Mouse (Mus musculus) frontal cortex, postnatal 14 days (tissue): ENCODE measurements around the gene Xlr3a.
A peak's percentile ranks its signal among the peaks of the same experiment; 100 is the strongest.
"Not testable (repeated sequence)": the region's sequence is repeated elsewhere in the genome, so short reads cannot be mapped to it uniquely, and the experiment has no call there.

Experiments
- DNase-seq, 2 experiments: peaks; one replicate each; pipeline ENCODE4 v3.0.0; 2022; ENCODE audit warnings: low spot score in 2 of 2

Xlr3a gene

DNA sequence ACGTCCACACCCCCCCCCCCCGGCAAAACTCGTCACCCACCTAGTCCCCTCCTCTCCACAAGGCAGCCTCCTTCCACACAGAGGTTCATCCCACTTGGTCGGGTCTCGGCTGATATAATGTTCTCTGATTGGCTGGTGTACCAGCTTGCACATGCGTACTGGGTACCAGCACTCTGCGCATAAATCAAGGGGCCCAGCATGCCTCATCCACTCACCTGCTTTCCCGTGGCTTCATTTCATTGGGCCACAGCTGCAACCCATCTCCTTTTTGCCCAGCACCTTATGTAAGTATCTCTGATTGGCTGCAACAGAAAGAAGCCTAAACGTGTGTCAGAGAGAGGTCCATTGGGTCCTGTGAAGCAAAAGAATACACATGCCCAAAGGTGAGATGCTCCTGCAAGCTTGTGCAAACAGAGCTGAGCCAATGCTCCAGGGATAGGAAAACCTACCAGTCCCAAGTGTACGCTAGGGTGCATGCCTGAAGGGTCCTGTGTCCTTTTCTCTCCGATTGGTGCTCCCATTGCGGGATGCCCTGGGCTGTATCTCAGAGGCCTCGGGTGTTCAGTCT is at the start of gene Xlr3a:
Xlr3a (minus strand) TSS at position 155 of the 568 bp plus-strand sequence.
- peak in 1 of 2 experiments; percentile 4 for DNase-seq

DNA sequence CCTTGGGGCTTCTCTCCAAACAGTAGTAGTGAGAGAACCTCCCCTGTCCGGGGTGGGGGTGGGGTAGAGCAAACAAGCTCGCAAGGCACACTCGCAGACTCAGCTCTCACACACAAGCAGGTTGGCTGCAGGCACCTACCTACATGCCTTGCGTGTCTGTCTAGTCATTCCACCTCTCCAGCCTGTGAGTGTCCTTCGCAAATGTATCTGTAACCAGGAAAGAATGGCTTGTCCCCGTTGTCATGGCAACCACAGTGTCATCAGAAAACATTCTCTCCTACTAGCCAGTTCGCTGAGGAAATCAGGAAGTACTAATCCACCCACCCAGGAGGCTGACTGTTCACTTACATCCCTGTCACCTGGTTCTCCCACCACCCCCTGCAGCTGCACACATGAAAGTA is 46.3 kb upstream of the Xlr3a start:
- not testable (repeated sequence) for DNase-seq

DNA sequence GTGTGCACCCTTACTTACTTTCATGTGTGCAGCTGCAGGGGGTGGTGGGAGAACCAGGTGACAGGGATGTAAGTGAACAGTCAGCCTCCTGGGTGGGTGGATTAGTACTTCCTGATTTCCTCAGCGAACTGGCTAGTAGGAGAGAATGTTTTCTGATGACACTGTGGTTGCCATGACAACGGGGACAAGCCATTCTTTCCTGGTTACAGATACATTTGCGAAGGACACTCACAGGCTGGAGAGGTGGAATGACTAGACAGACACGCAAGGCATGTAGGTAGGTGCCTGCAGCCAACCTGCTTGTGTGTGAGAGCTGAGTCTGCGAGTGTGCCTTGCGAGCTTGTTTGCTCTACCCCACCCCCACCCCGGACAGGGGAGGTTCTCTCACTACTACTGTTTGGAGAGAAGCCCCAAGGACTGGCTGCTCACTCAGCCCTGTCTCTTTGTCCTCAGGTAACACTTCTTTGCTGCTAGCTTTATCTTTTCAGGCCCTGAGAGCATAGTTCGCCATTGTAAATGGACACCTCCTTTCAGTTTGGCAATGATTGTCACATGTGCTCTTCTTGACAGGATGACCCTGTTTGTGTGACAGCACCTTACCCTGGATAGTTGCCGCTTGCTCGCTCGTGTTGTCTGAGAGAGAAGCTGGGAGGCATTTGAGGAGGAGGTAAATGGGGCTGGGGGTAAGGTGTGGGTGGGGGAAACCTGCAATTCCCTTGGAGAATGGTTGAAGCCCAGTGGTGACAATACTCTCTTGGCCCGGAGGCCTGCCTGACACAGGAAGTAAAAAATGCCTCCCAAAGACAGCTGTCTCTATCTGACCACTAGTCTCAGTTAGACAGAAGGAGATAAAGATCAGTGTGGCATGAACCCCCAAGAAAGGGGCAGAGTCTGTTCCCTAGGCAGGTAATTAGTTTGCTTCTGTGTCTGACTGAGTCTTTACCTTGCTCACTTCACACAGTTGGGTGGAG is 26.2 kb upstream of the Xlr3a start:
- DNase-seq, result not testable (repeated sequence)

DNA sequence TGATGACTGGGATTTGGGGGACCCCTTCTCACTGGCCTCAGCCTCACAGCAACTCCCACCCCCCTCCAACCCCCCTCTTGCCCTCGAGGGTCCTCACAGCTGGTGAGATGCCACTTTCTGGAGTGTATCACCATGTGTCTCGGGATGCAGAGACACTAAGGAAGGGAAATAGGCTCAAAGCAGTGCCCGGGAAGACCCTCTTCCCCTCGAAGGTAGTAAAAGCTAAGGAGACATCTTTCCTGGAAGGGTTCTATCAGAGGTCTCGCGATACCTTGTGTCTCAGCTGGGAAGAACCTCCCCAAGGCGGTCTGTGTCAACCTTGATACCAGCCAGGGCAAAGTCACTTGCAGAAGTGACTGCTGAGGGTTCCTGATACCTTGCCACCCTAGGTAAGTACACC is 19.9 kb upstream of the Xlr3a start, which contains the start of gene Gm14685:
Gm14685 (plus strand) TSS at position 301 of the 400 bp plus-strand sequence.
- DNase-seq, result not testable (repeated sequence)

DNA sequence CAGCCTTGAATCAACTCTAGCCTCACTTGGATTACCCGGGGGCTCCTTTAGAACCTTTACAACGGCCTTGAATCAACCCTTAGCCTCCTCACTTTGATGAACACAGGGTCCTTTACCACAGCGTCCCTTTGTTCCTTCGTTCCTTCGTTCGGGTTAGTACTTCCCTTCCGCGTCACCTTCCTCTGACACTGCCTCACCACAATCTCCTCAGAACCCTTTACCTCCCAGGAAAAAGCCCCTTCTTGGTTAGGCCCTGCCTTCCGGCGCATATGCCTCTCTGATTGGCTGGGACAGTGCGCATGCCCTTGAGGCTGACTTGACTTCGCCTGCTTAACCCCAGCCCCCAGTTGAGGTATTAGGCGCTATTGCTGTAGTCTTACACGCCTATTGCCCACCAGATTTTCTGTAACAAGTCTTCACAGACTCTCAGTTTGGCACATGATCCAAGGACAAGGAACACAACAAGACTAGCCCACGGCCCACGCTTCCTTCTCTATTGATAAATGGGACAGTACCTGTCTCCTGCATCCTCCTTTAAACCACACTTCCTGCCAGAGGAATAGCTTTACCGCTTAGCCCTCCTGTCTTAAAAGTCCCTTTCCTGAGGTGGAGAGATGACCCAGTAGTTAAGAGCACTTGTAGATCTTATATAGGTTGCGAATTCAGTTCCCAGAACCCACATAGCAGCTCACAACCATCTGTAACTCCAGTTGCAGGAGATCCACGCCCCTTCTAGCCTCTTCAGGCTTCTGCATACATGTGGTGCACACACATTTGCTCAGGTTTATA is 14.4 kb downstream of the Xlr3a start, which contains the start of gene Xlr4a:
Xlr4a (minus strand) TSS at position 212 of the 789 bp plus-strand sequence.
- DNase-seq, result not testable (repeated sequence)

DNA sequence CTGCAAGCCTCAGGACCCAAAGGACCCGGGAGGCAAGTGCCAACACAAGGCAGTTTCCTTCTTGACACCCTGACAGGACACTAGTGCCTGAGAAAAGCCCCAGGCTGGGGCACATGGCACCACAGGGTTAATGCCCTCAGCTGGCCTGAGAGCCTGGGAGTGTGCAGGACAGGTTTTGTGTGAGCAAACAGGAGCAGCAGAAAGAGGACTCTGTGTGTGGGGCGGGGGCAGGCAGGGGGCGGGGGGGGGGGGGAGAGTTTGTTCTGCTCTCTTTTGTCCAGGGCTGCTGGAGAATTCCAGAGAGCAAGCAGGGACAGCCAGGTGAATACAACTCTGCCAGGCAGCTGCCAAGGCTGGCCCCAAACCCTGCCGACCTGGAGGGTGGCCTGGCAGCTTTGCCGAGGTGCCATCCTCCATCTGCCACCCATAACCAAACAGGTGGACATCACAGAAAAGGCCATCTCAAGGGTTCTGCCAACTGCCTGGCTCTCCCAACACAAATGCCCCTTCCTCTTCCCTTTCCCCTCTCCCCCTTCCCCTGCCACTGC is 30.1 kb downstream of the Xlr3a start:
- DNase-seq, result not testable (repeated sequence)

DNA sequence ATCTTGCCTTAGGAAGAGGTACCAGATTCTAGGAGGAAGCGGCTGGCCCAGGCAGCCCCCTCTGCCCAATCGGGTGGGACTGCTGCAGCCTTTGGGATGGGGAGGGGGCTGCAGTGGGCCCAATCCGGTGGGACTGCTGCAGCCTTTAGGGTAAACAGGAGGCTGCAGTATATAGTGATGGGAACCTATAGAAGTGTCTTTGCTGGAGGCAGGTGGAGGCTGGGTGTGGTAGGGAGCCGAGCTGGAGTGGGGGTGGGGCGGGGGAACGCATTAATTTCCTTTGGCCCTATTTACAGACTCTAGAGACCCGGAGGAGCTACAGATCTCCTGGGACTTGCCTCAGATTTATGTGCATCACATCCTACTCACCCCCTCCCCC is 32.5 kb downstream of the Xlr3a start, which contains the start of gene Pnma3:
Pnma3 (plus strand) TSS at position 373 of the 379 bp plus-strand sequence.
- no peak for DNase-seq

DNA sequence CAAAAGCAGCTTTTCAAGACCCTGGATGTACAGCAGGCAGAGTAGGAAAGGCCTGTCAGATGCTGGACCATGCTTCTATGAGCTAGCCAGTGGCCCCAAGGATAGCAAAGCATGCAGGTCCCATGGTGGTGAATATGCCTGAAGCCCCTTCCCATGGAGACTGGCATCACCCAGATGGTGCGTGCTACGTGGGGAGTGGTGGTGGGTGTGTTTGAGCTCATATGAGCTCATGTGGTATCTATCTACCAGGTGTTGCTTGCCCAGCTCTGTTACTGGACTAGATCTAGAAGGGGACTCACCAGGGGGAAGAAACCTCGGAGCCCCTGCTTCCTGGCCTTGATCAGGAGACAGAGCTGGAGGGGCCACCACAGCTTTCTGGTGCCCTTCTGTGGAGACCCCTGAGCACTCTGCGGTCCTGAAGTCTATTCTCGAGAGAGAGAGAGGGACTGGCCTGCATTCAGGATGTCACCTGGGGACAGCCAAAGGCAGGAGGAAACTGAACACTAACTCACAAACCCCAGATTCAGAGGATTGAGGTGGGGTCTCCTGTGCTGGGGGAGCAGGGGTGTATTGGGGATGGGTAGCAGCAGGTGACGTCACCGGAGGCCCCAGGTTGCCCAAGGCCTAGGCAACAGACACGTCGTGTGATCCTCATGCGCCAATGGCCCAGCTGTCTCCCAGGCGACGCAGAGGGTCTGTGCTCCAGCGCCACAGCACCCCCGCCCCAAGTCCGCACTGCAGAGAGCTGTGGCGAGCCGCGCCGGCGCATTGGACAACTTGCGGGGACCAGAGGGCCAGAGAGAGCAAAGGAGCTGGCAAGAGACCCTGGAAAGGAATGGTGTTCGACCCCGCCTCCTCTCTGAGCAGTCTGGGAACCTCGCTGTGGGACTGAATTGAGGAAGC is 33.1 kb downstream of the Xlr3a start:
- peak in 1 of 2 experiments; percentile 33 for DNase-seq

DNA sequence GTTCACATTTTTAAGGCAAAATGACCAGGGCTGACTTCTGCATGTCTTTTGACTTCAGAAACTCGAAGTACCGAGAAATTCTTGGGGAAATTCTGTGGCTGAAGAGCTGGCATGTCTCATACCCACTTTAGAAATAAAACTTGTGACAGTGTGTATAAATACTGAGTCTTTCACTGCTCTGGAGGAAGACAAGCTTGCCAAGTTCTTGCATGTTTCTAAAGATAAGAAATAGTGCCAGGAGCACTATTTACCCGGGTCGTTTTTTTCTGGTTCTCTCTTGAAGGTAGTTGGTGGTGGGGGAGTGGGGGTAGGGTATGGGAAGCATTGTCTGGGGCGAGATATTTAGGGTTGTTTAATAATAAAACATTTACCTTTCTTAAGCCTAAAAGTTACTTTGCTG is 34.6 kb downstream of the Xlr3a start:
- DNase-seq, result no peak

DNA sequence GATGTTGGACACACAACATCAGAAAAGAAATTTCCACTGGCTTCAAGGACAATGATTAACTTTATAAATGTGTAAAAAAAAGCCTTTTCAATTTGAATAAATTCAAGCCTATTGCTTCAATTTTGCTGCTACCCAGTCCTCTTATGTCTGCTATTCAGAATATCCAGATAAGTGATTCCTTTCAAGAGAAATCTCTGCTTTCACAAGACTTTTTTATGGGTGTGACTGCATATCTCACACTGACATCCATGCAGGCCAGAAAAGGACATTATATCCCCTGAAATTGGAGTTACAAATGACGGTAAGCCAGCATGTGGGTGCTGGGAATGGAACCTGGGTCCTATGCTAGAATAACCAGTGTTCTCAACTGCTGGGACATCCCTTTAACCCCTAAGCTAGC is 35.4 kb downstream of the Xlr3a start:
- DNase-seq, result no peak

DNA sequence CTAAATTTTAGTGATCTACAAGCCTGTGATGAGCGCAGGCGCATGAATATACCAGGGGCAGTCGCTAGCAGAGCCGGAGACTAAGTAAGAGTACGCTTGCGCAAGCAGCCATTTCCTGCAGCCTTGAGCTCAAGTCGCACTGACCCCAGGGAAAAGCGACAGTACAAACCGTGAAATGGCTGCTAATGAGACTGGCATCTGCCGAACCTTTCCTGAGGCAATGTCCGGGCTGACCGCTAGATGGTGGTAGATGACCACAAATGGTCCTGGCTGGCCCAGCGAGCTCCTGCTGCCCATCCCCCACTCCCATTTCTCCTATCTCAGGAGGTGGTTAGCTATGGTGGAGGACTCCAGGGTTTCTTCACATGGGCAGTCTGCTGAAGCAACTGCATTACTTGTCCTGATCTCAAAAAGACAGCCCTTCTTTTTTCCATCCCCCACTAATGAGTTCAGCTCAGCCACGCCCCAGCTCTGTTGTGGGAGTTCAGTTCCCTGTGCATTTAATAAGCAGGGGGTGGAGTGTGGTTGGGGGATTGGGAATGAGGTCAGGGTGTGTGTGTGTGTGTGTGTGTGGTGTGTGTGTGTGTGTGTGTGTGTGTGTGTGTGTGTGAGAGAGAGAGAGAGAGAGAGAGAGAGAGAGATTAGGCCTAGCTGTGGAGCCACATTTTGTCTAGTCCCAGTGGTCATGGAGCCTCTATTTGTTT is 42.9 kb downstream of the Xlr3a start:
- peak; percentile 87 to 90 for DNase-seq

DNA sequence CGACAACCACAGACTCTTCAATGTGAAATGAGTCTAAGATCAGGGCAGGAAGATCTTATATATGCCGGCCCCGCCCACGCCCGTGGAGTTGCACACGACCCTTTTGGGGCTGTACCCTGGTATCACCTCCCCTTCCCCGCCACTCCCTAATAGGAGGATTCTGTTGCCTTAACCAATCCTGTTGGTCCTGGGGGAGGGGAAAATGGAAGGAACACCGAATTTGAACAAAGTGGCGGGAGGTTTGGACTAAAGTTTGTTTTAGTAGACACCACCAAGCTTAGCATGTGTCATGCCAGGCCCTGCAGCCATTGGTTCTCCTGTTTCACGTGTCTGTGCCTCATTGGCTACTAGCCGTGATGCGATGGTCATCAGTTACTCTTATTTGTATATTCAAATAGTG is 57.2 kb downstream of the Xlr3a start:
- no peak for DNase-seq

DNA sequence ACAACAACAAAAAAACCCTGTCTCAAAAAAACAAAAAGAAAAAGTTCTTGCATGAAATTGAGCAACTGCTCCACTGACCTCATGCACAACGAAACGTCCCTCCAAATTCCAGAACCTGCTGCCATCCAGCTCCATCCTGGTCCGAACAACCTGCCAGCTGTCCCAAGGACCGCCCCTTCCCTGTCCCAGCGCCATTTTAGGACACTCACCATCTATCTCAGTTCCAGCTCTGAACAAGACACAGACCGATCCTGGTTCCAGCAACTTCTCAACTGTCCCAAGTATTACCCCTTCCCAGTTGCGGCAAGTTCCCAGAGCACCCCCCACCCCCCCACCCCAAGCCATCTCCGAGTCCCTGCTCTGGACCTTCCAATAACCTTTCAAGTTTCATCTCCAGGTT is 58.1 kb downstream of the Xlr3a start:
- DNase-seq, result no peak

DNA sequence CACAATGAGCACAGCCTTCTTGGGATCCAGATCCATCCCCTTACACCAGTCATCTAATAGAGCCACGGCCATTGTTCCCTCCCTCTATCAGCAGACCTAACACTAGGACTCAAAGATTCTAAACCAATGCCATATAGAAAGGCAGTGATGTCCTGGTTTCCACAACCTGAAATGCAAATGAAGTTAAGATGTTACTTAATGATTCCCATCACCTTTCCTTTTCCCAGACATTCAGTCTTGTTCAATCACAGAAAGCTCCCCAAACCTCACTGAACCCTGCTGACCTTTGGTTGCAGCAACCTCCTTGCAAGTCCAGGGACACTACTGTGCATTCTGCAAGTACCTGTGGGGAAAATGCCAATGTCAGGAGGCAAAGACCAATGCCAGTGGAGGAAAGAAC is 59.9 kb downstream of the Xlr3a start, which contains the start of gene Pnma5:
Pnma5 (minus strand) TSS at position 101 of the 400 bp plus-strand sequence.
- no peak for DNase-seq
